Mouse (Mus musculus) liver, adult 2 months (tissue): ENCODE data around the gene Bnc2. TPM values are rescaled to one million over a fixed set of nuclear protein-coding genes. Genes with fewer than 3 reads are reported as not detected.

Experiments
- DNase-seq: peaks from one replicate; pipeline ENCODE4 v3.0.0-alpha.2; 2011; ENCODE audit warnings: low read depth, low spot score; ENCODE audit errors: extremely low read depth
- H3K27ac ChIP-seq: fragments of 200-500 bp; replicated peaks from 2 replicates; pipeline ENCODE4 v1.5.1; 2012; ENCODE audit warnings: low read depth, mild to moderate bottlenecking, control low read depth, inconsistent platforms, low read length; ENCODE audit not compliant: insufficient read depth
- H3K27me3 ChIP-seq: fragments of 200-500 bp; 2 replicates; pipeline ENCODE4 v1.6.1; 2012; ENCODE audit warnings: mild to moderate bottlenecking, moderate library complexity, low read length, inconsistent platforms; ENCODE audit not compliant: control insufficient read depth, insufficient read depth
- H3K36me3 ChIP-seq: fragments of 200-500 bp; 2 replicates; pipeline ENCODE4 v1.6.1; 2012; ENCODE audit warnings: low read length, inconsistent platforms; ENCODE audit not compliant: control insufficient read depth, insufficient read depth
- H3K4me1 ChIP-seq: fragments of 200-500 bp; 2 replicates; pipeline ENCODE4 v1.6.1; 2011; ENCODE audit warnings: low read length; ENCODE audit not compliant: control insufficient read depth, insufficient read depth
- H3K4me3 ChIP-seq: fragments of 200-500 bp; 2 replicates; pipeline ENCODE4 v1.5.1; 2011; ENCODE audit warnings: low read depth, mild to moderate bottlenecking, control low read depth, low read length, moderate library complexity; ENCODE audit not compliant: insufficient read depth
- H3K79me2 ChIP-seq: fragments of 200-500 bp; 2 replicates; pipeline ENCODE4 v1.6.1; 2012; ENCODE audit warnings: inconsistent platforms, mild to moderate bottlenecking, low read length, moderate library complexity; ENCODE audit not compliant: control insufficient read depth, insufficient read depth
- H3K9ac ChIP-seq: fragments of 200-500 bp; 2 replicates; pipeline ENCODE4 v1.6.1; 2012; ENCODE audit warnings: low read depth, mild to moderate bottlenecking, control low read depth, inconsistent platforms, low read length
- CTCF ChIP-seq: fragments of 200-500 bp; IDR thresholded peaks from 2 replicates; pipeline ENCODE4 v1.5.1; 2011; ENCODE audit warnings: low read depth, low read length, control low read depth
- POLR2A ChIP-seq: fragments of 200-500 bp; IDR thresholded peaks from 2 replicates; pipeline ENCODE4 v1.6.1; 2011; ENCODE audit warnings: low read length, control low read depth; ENCODE audit not compliant: insufficient read depth; ENCODE audit errors: extremely low read depth
- WGBS: fragments of 180-500 bp; shearing (Covaris S2); methylation state at CpG from one replicate; pipeline ENCODE4 v1.1.7; 2018; 5-methylcytosine and 5-hydroxymethylcytosine counted together
- polyA plus RNA-seq: library from polyadenylated mRNA; depleted of rRNA; stranded (reverse); fragments of >200 nt; gene quantifications from 2 replicates; pipeline ENCODE4 v1.2.3, GENCODE M21; 2012
- total RNA-seq: library from RNA; depleted of rRNA; stranded (reverse); fragments of >200 nt; gene quantifications from 2 replicates; pipeline ENCODE4 v1.2.3, GENCODE M21; 2014

The Bnc2 gene
- total and polyA plus RNA-seq, 2 experiments: 0.09 to 0.12 TPM

GRCm38 (mm10) chr4:84528358-84528757, 146.7 kb downstream of the Bnc2 start:
- Histone ChIP-seq H3K27me3 (no peaks in the 10 kb centered on the region), H3K27ac (no peak overlapping the region), H3K79me2 (no peaks in the 10 kb centered on the region), H3K4me1 (no peaks in the 10 kb centered on the region), H3K9ac (no peak overlapping the region), H3K36me3 (no peaks in the 10 kb centered on the region), H3K4me3 (no peak overlapping the region)
- DNase-seq: no peak
- 80% methylated on average over 2 of the region's 2 CpGs for WGBS
- TF ChIP-seq CTCF (no peak), POLR2A (no peak)

GRCm38 (mm10) chr4:84527066-84527933, 147.8 kb downstream of the Bnc2 start:
- no peak overlapping the region for H3K9ac ChIP-seq
- 51% methylated on average over 15 of the region's 15 CpGs for WGBS
- no peak overlapping the region for H3K27ac ChIP-seq
- H3K36me3 ChIP-seq: no peaks in the 10 kb centered on the region
- no peak for TF ChIP-seq POLR2A
- TF ChIP-seq CTCF: no peak
- no peak overlapping the region for H3K4me3 ChIP-seq
- H3K79me2 ChIP-seq: no peaks in the 10 kb centered on the region
- H3K27me3 ChIP-seq: no peaks in the 10 kb centered on the region
- DNase-seq: no peak
- H3K4me1 ChIP-seq: no peaks in the 10 kb centered on the region

- Histone ChIP-seq H3K9ac (no peak overlapping the region), H3K27me3 (no peaks in the 10 kb centered on the region), H3K27ac (no peak overlapping the region), H3K4me3 (no peak overlapping the region), H3K36me3 (no peaks in the 10 kb centered on the region), H3K4me1 (no peaks in the 10 kb centered on the region), H3K79me2 (no peaks in the 10 kb centered on the region)
- no peak for TF ChIP-seq CTCF
- TF ChIP-seq POLR2A: no peak
- 67% methylated on average over 4 of the region's 4 CpGs for WGBS
- no peak for DNase-seq
Measured at GRCm38 (mm10) chr4:84523651-84524221, 151.3 kb downstream of the Bnc2 start.

DNA sequence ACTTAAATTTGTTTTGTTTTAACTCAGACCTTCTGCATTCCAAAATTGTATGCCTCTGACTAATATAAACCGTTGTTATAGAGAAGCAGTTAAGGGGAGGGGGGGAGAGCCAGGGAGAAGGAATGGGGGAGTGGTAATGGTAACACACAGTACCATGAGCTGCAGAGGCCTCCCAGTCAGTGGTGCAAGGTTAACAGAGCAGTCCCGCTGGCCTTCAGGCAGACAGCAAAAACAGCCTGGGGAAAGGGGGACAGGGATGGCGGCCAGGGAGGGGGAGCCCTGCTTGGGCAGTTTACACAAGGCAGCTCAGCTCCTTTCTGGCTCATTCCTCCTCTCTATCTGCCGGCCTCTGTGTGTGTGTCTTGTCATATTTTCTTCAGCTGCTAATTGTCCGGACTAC, 151.9 kb downstream of the Bnc2 start:
- no peak overlapping the region for H3K4me3 ChIP-seq
- no peak for TF ChIP-seq POLR2A
- H3K79me2 ChIP-seq: no peaks in the 10 kb centered on the region
- H3K4me1 ChIP-seq: no peaks in the 10 kb centered on the region
- no peak for DNase-seq
- H3K9ac ChIP-seq: no peak overlapping the region
- no peaks in the 10 kb centered on the region for H3K27me3 ChIP-seq
- H3K27ac ChIP-seq: no peak overlapping the region
- no peaks in the 10 kb centered on the region for H3K36me3 ChIP-seq
- WGBS: 53% methylated on average over 5 of the region's 5 CpGs

DNA sequence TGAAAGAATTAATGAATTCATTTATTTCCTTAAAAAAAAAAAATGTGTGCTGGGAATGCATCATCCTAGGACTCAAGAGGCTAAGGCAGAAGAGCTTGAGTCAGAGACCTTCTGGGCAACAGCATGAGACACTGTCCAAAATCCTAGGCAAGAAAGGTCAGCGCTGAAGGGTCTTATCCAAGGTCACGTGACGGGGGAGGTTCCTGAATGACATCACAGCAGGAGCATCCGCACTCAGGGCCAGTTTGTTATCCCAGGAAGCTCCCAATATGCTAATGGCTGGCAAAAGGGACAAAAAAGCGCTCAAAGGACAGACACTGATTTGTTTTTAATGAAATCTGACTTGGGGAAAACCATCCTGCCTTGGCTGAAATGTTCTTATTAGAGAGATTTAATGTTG, 153.5 kb downstream of the Bnc2 start:
- Histone ChIP-seq H3K36me3 (no peaks in the 10 kb centered on the region), H3K4me3 (no peak overlapping the region), H3K79me2 (no peaks in the 10 kb centered on the region), H3K27me3 (no peaks in the 10 kb centered on the region), H3K27ac (no peak overlapping the region), H3K4me1 (no peaks in the 10 kb centered on the region), H3K9ac (no peak overlapping the region)
- no peak for TF ChIP-seq POLR2A
- no peak for TF ChIP-seq CTCF
- WGBS: 82% methylated on average over 5 of the region's 5 CpGs
- DNase-seq: no peak

DNA sequence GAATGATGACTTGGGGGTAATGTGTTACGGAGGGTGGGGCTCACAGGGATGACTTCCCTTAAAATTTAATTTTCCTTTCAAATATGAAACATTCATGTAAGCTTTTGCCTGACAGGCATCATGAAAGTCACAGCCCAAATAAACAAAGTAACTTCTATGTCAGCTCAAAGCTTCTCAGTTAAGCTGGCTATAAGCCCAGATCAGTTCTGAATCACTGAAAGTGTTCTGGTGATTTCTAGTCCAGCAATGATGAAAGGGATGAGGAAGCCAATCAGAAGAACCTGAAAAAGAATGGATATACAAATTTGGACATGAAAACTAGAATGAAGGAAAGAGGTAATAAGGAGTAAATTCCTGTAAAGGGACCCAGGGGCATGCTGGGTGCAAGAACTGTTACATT, 164.6 kb downstream of the Bnc2 start:
- H3K9ac ChIP-seq: no peak overlapping the region
- no peaks in the 10 kb centered on the region for H3K27me3 ChIP-seq
- no peak overlapping the region for H3K4me3 ChIP-seq
- 86% methylated on average over 1 of the region's 1 CpGs for WGBS
- DNase-seq: no peak
- no peaks in the 10 kb centered on the region for H3K4me1 ChIP-seq
- TF ChIP-seq POLR2A: no peak
- TF ChIP-seq CTCF: no peak
- no peaks in the 10 kb centered on the region for H3K36me3 ChIP-seq
- no peaks in the 10 kb centered on the region for H3K79me2 ChIP-seq
- no peak overlapping the region for H3K27ac ChIP-seq
